Mouse (Mus musculus) left cerebral cortex, adult 9 months (tissue): ENCODE results near the gene Qrfpr.

Experiments used
- DNase-seq, 2 experiments: peaks; one replicate each; pipeline ENCODE4 v3.0.0; 2022; ENCODE audit warnings: low spot score in 2 of 2

Gene Qrfpr

GRCm38 (mm10) chr3:36150934-36151686 lies 71.0 kb downstream of the Qrfpr start, which contains the start of gene D3Ertd254e:
D3Ertd254e (plus strand) TSS chr3:36151017.
- DNase-seq, result peak; percentile 88 to 95

GRCm38 (mm10) chr3:36150537-36150933 lies 71.6 kb downstream of the Qrfpr start:
- DNase-seq, result no peak

DNA sequence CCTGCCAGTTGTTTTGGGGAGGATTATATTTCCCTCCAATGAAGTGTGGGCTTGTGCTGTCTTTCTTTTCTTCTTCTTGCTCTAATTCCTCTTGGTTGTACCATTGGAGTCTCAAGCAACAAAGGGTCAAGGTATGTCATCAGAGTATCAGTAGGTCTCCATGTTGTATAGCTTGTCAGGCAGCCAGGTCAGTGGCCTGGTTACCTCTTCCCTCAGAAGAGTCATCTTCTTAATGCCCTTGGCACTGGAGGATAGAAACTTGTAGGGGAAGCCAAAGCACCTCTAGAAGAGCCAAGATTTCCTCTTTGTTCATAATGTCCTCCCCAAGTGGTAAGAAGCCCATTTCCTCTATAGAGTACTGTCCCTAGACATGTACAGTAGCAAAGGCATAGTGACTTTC lies 83.1 kb downstream of the Qrfpr start:
- DNase-seq, result no peak

GRCm38 (mm10) chr3:36138171-36138660 lies 83.9 kb downstream of the Qrfpr start:
- DNase-seq, result no peak

GRCm38 (mm10) chr3:36137560-36137959 lies 84.6 kb downstream of the Qrfpr start:
- DNase-seq, result no peak

GRCm38 (mm10) chr3:36136152-36136551 lies 86.0 kb downstream of the Qrfpr start:
- DNase-seq, result no peak
